Mouse (Mus musculus) heart, embryonic 15.5 days (tissue): ENCODE measurements around the gene Opa3. TPM values are rescaled to one million over a fixed set of nuclear protein-coding genes. Genes with fewer than 3 reads are reported as not detected.

ENCODE experiments used
- ATAC-seq: fragments of 200-750 bp; cut with Nextera tagmentation; replicated peaks from 2 replicates; pipeline ENCODE4 v1.8.0; 2017; ENCODE audit warnings: low read depth, moderate TSS enrichment; ENCODE audit not compliant: insufficient number of reproducible peaks, insufficient read depth, low FRiP score
- H3K27ac ChIP-seq: fragments of 300-500 bp; sonication (generic); 2 replicates; pipeline ENCODE4 v1.5.1; 2015; ENCODE audit warnings: mild to moderate bottlenecking, inconsistent platforms
- H3K27me3 ChIP-seq: fragments of 300-500 bp; sonication (generic); 2 replicates; pipeline ENCODE4 v1.6.1; 2015; ENCODE audit warnings: inconsistent platforms
- H3K36me3 ChIP-seq: fragments of 300-500 bp; sonication (generic); 2 replicates; pipeline ENCODE4 v1.6.1; 2015; ENCODE audit warnings: mild to moderate bottlenecking, inconsistent platforms
- H3K4me1 ChIP-seq: fragments of 300-500 bp; sonication (generic); replicated peaks from 2 replicates; pipeline ENCODE4 v1.6.1; 2015; ENCODE audit warnings: inconsistent platforms
- H3K4me2 ChIP-seq: fragments of 300-500 bp; sonication (generic); 2 replicates; pipeline ENCODE4 v1.6.1; 2015; ENCODE audit warnings: inconsistent platforms, mild to moderate bottlenecking, moderate library complexity
- H3K4me3 ChIP-seq: fragments of 300-500 bp; sonication (generic); 2 replicates; pipeline ENCODE4 v1.5.1; 2015; ENCODE audit warnings: mild to moderate bottlenecking, inconsistent platforms
- H3K9ac ChIP-seq: fragments of 300-500 bp; sonication (generic); 2 replicates; pipeline ENCODE4 v1.6.1; 2015; ENCODE audit warnings: mild to moderate bottlenecking, inconsistent platforms
- H3K9me3 ChIP-seq: fragments of 300-500 bp; sonication (generic); replicated peaks from 2 replicates; pipeline ENCODE4 v1.6.1; 2016; ENCODE audit warnings: inconsistent platforms
- WGBS: fragments of 180-500 bp; shearing (Covaris S2); methylation state at CpG from one replicate; pipeline ENCODE4 v1.1.7; 2015; ENCODE audit warnings: mixed read lengths; 5-methylcytosine and 5-hydroxymethylcytosine counted together
- polyA plus RNA-seq: library from polyadenylated mRNA; unstranded; fragments of >200 nt; fragmentation: Nextera tagmentation; extraction: Ambion mirVana; gene quantifications from 2 replicates; pipeline ENCODE4 v1.2.1, GENCODE M21; 2015

Gene Opa3
- polyA plus RNA-seq = 33.8 and 37.9 TPM in 2 replicates

DNA sequence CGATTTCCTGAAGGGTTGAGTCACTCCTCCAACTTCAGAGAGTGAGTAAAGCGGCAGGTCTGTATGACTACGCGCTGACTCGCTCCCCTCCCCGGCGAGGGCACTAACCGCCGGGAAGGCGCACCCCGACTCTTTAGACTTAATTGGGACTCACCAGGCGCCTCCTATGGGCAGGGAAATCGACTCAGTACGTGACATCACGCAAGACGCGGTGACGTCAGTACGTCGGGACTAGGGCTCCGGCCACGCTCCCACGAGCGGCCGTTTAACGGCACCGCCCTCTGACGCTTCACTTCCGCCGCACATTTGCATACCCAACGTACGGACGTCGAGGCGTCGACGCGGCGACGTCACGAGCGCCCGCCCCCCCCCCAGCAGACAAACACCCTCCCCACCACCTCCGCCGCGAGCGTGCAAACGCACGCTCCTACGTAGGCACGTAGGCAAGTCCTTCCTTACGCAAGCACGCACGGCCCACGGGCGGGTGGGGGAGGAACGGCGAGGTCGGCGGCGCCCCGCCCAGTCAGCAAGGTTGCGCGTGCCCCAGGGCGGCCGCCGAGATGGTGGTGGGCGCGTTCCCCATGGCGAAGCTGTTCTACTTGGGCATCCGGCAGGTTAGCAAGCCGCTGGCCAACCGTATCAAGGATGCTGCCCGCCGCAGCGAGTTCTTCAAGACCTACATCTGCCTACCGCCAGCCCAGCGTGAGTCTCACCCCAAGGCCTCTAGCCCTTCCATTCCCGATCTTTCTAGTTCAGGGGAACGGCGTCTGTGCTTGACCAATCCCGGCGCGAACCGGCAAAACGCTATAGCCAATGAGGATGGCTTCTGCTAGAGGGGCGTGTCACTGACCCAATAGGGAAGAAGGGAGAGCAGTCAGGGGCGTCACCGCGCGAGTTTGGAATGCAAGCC lies at the start of gene Opa3:
Gene Opa3 (plus strand): TSS at position 452 of the 910 bp plus-strand sequence.
- WGBS = under 1% methylated on average over 89 of the region's 91 CpGs
- Histone ChIP-seq H3K27ac (peak within 1 kb of the TSS; percentile 99), H3K4me1 (peaks cover 27% of the 10 kb centered on the region)

GRCm38 (mm10) chr7:19178443-19179092 lies 49.6 kb upstream of the Opa3 start:
- Histone ChIP-seq H3K9me3 (no peaks in the 10 kb centered on the region), H3K4me1 (peaks cover 37% of the 10 kb centered on the region), H3K27me3 (peaks cover 53% of the 10 kb centered on the region), H3K36me3 (no peaks in the 10 kb centered on the region), H3K4me3 (peak overlapping the region; percentile 31), H3K27ac (no peak overlapping the region), H3K9ac (no peak overlapping the region), H3K4me2 (peak overlapping the region; percentile 57)
- no peak for ATAC-seq
- 4% methylated on average over 26 of the region's 27 CpGs for WGBS

More for the DNA sequence above, at the start of gene Opa3:
- H3K9ac ChIP-seq = peak within 1 kb of the TSS; percentile 74
- peaks cover 10% of the 10 kb centered on the region; the same call in 1 of the 2 replicates for H3K36me3 ChIP-seq
- H3K27me3 ChIP-seq = no peaks in the 10 kb centered on the region
- peak; percentile 93 for ATAC-seq
- no peaks in the 10 kb centered on the region for H3K9me3 ChIP-seq
- H3K4me3 ChIP-seq = peak within 1 kb of the TSS; percentile 64
- peak within 1 kb of the TSS; percentile 78 for H3K4me2 ChIP-seq

DNA sequence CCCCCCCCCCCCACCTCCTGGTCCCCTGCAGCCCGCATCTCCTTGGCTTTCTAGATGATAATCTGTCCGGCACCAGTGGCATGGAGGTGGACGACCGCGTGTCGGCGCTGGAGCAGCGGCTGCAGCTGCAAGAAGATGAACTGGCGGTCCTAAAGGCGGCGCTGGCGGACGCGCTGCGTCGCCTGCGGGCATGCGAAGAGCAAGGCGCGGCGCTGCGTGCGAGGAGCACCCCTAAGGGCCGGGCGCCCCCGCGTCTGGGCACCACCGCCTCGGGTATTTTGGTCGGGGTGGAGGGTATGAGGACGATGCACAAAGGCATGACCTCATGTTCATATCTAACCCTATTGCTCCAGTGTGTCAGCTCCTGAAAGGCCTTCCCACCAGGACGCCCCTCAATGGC lies 49.0 kb upstream of the Opa3 start:
- peaks cover 42% of the 10 kb centered on the region for H3K4me1 ChIP-seq
- peak overlapping the region; percentile 31 for H3K4me3 ChIP-seq
- peak overlapping the region; percentile 57 for H3K4me2 ChIP-seq
- no peak overlapping the region for H3K27ac ChIP-seq
- under 1% methylated on average over 31 of the region's 32 CpGs for WGBS
- no peaks in the 10 kb centered on the region for H3K9me3 ChIP-seq
- no peak overlapping the region for H3K9ac ChIP-seq
- peaks cover 53% of the 10 kb centered on the region for H3K27me3 ChIP-seq
- peak; percentile 17; the same call in 1 of the 2 replicates for ATAC-seq
- no peaks in the 10 kb centered on the region for H3K36me3 ChIP-seq

- Histone ChIP-seq H3K27ac (no peak overlapping the region), H3K4me3 (0 out of 2 replicates have a peak overlapping the region, but pooled peaks have one; percentile 31), H3K9me3 (no peaks in the 10 kb centered on the region), H3K36me3 (no peaks in the 10 kb centered on the region), H3K4me2 (peak overlapping the region; percentile 57; the same call in 1 of the 2 replicates), H3K27me3 (peaks cover 49% of the 10 kb centered on the region), H3K4me1 (peaks cover 50% of the 10 kb centered on the region), H3K9ac (no peak overlapping the region)
- WGBS = 41% methylated on average over 6 of the region's 6 CpGs
- no peak for ATAC-seq
Measured at GRCm38 (mm10) chr7:19179936-19180335, 48.2 kb upstream of the Opa3 start.

DNA sequence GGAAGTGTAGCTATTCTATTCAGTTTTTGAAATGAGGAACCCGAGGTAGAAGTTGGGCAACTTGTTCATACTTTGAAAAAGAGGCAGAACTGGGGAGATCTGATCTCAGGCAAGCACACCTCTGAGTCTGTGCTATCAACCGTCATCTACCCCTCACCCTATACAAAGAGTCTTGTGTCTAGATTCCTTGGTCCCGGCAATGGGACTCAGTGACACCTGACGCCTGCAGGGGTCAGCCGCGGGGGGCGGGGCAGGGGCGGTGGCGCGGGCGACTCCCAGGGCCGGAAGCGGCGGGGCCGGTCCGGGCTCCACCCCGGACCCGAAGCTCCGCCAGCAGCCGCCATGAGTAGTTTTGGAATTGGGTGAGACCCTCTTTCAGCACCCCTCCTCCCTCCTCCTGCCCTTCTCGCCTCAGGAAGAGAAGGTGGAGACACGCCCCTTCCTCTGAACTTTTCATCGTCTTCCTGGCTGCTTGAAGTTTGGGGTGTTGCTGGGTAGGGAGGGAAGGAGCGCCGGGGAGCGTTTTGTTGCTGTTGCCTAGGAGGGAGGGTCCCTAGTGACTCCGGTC lies 47.2 kb upstream of the Opa3 start:
- ATAC-seq = peak; percentile 44
- H3K36me3 ChIP-seq = no peaks in the 10 kb centered on the region; the same call in 1 of the 2 replicates
- peak overlapping the region; percentile 61 for H3K27ac ChIP-seq
- WGBS = under 1% methylated on average over 27 of the region's 27 CpGs
- H3K4me3 ChIP-seq = peak overlapping the region; percentile 61
- H3K9ac ChIP-seq = peak overlapping the region; percentile 70
- H3K27me3 ChIP-seq = peaks cover 41% of the 10 kb centered on the region
- peaks cover 56% of the 10 kb centered on the region for H3K4me1 ChIP-seq
- H3K9me3 ChIP-seq = no peaks in the 10 kb centered on the region
- peak overlapping the region; percentile 77 for H3K4me2 ChIP-seq

GRCm38 (mm10) chr7:19184250-19184649 lies 43.9 kb upstream of the Opa3 start:
- H3K4me2 ChIP-seq = no peak overlapping the region
- H3K4me3 ChIP-seq = no peak overlapping the region
- peaks cover 11% of the 10 kb centered on the region for H3K27me3 ChIP-seq
- no peak overlapping the region for H3K9ac ChIP-seq
- WGBS = 68% methylated on average over 2 of the region's 2 CpGs
- H3K9me3 ChIP-seq = no peaks in the 10 kb centered on the region
- peaks cover 4% of the 10 kb centered on the region; the same call in 1 of the 2 replicates for H3K36me3 ChIP-seq
- H3K4me1 ChIP-seq = peaks cover 40% of the 10 kb centered on the region
- peak overlapping the region; percentile 88 for H3K27ac ChIP-seq
- no peak for ATAC-seq

GRCm38 (mm10) chr7:19184758-19185157 lies 43.4 kb upstream of the Opa3 start:
- Histone ChIP-seq H3K9ac (no peak overlapping the region), H3K36me3 (peaks cover 5% of the 10 kb centered on the region; the same call in 1 of the 2 replicates), H3K9me3 (no peaks in the 10 kb centered on the region), H3K27ac (peak overlapping the region; percentile 88), H3K4me2 (peak overlapping the region; percentile 24), H3K27me3 (peaks cover 6% of the 10 kb centered on the region; the same call in 1 of the 2 replicates), H3K4me1 (peaks cover 35% of the 10 kb centered on the region), H3K4me3 (no peak overlapping the region)
- 0 out of 2 replicates have a peak, but pooled peaks have one; percentile 19 for ATAC-seq
- 46% methylated on average over 6 of the region's 6 CpGs for WGBS

DNA sequence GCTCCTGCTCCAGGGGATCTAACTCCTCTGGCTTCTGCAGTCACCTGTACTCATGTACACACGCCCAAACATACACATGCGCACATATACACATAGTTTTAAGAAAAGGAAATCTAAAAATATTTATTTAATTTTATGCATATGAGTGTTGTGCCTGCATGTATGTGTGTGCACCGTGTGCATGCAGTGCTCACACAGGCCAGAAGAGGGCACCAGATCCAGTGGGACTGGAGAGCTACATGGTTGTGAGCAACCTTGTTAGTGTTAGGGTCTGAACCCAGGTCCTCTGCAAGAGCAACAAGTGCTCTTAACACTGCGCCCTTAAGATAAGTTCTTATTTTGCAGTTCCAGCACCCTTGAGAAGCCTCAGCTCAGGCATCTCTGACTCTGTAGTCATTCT lies 33.5 kb upstream of the Opa3 start:
- Histone ChIP-seq H3K4me3 (no peak overlapping the region), H3K27ac (no peak overlapping the region), H3K4me1 (peaks cover 6% of the 10 kb centered on the region; the same call in 1 of the 2 replicates), H3K4me2 (no peak overlapping the region), H3K9me3 (no peaks in the 10 kb centered on the region), H3K27me3 (no peaks in the 10 kb centered on the region), H3K36me3 (peaks cover 62% of the 10 kb centered on the region), H3K9ac (no peak overlapping the region)
- ATAC-seq = no peak
- 96% methylated on average over 4 of the region's 4 CpGs for WGBS

- H3K4me1 ChIP-seq = peaks cover 1% of the 10 kb centered on the region; the same call in 1 of the 2 replicates
- no peak overlapping the region for H3K27ac ChIP-seq
- no peaks in the 10 kb centered on the region for H3K27me3 ChIP-seq
- no peak overlapping the region for H3K4me3 ChIP-seq
- no peaks in the 10 kb centered on the region for H3K9me3 ChIP-seq
- peaks cover 60% of the 10 kb centered on the region for H3K36me3 ChIP-seq
- H3K4me2 ChIP-seq = no peak overlapping the region
- ATAC-seq = no peak
- WGBS = 49% methylated on average over 6 of the region's 6 CpGs
- H3K9ac ChIP-seq = no peak overlapping the region
Measured at GRCm38 (mm10) chr7:19196676-19197075, 31.5 kb upstream of the Opa3 start.

DNA sequence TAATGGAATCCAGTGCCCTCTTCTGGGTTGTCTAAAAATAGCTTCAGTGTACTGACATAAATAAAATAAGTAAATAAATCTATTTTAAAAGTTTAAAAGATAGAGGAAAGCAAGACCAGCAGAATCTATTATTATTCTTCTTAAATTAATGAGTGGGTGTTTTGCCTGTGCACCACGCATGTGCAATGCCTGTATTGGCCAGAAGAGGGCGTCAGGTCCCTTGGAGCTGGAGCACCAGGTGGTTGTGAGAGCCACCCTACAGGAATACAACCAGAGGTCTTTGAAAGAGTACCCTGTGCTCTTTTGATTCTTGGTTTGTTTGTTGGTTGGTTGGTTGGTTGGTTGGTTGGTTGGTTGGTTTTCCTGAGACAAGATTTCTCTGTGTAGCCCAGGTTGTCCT lies 30.1 kb upstream of the Opa3 start:
- ATAC-seq = no peak
- Histone ChIP-seq H3K9me3 (no peaks in the 10 kb centered on the region), H3K27me3 (no peaks in the 10 kb centered on the region), H3K4me2 (no peak overlapping the region), H3K27ac (no peak overlapping the region), H3K4me3 (no peak overlapping the region), H3K4me1 (no peaks in the 10 kb centered on the region), H3K36me3 (peaks cover 60% of the 10 kb centered on the region), H3K9ac (no peak overlapping the region)
- WGBS = 31% methylated on average over 2 of the region's 2 CpGs

- Histone ChIP-seq H3K9me3 (no peaks in the 10 kb centered on the region), H3K4me1 (no peaks in the 10 kb centered on the region), H3K36me3 (peaks cover 58% of the 10 kb centered on the region), H3K4me2 (no peak overlapping the region), H3K27me3 (no peaks in the 10 kb centered on the region), H3K4me3 (no peak overlapping the region), H3K9ac (no peak overlapping the region), H3K27ac (no peak overlapping the region)
- ATAC-seq = 0 out of 2 replicates have a peak, but pooled peaks have one; percentile 37
- 71% methylated on average over 15 of the region's 15 CpGs for WGBS
Measured at GRCm38 (mm10) chr7:19201660-19202059, 26.5 kb upstream of the Opa3 start.
